Mouse (Mus musculus) liver, embryonic 14.5 days (tissue): ENCODE results near the gene Cspg4. TPM values are rescaled to one million over a fixed set of nuclear protein-coding genes. Genes with fewer than 3 reads are reported as not detected.

ENCODE experiments used
- ATAC-seq: fragments of 200-750 bp; cut with Nextera tagmentation; 2 replicates; pipeline ENCODE4 v1.8.0; 2017; ENCODE audit warnings: moderate number of reproducible peaks, mild to moderate bottlenecking, moderate library complexity; ENCODE audit not compliant: insufficient read depth
- DNase-seq, 3 experiments: peaks; one replicate each; pipeline ENCODE4 v3.0.0-alpha.2; 2012 to 2013; ENCODE audit warnings: low read depth in 3 of 3, low spot score in 3 of 3
- H3K27ac ChIP-seq: fragments of 300-500 bp; sonication (generic); 2 replicates; pipeline ENCODE4 v1.5.1; 2014; ENCODE audit warnings: moderate library complexity, mild to moderate bottlenecking, control low read depth, inconsistent platforms
- H3K27me3 ChIP-seq: fragments of 300-500 bp; sonication (generic); 2 replicates; pipeline ENCODE4 v1.6.1; 2014; ENCODE audit warnings: mild to moderate bottlenecking, low read length, moderate library complexity; ENCODE audit not compliant: control insufficient read depth, insufficient read depth
- H3K36me3 ChIP-seq: fragments of 300-500 bp; sonication (generic); replicated peaks from 2 replicates; pipeline ENCODE4 v1.6.1; 2014; ENCODE audit warnings: low read depth; ENCODE audit not compliant: control insufficient read depth, insufficient read depth
- H3K4me1 ChIP-seq, 2 experiments: fragments of 200-500 bp in 1 of 2; fragments of 300-500 bp in 1 of 2; sonication (generic) in 1 of 2; replicated peaks; 2 replicates each; pipeline ENCODE4 v1.6.1; 2012 to 2014; ENCODE audit warnings: antibody characterized with exemption in 1 of 2, inconsistent platforms in 1 of 2, low read length in 1 of 2; ENCODE audit not compliant: control insufficient read depth in 2 of 2, insufficient read depth in 2 of 2
- H3K4me2 ChIP-seq: fragments of 300-500 bp; sonication (generic); 2 replicates; pipeline ENCODE4 v1.6.1; 2014; ENCODE audit warnings: low read depth, mild to moderate bottlenecking, control low read depth, moderate library complexity
- H3K4me3 ChIP-seq, 2 experiments: fragments of 200-500 bp in 1 of 2; fragments of 300-500 bp in 1 of 2; sonication (generic) in 1 of 2; 2 replicates each; pipeline ENCODE4 v1.5.1; 2012 to 2014; ENCODE audit warnings: low read depth in 2 of 2, low read length in 2 of 2, mild to moderate bottlenecking in 2 of 2, control low read depth in 1 of 2, inconsistent platforms in 1 of 2, moderate library complexity in 1 of 2; ENCODE audit not compliant: insufficient read depth in 1 of 2
- H3K9ac ChIP-seq: fragments of 300-500 bp; sonication (generic); replicated peaks from 2 replicates; pipeline ENCODE4 v1.6.1; 2014; ENCODE audit warnings: mild to moderate bottlenecking, control low read depth, moderate library complexity
- H3K9me3 ChIP-seq: fragments of 300-500 bp; sonication (generic); 2 replicates; pipeline ENCODE4 v1.6.1; 2016; ENCODE audit warnings: low read length, mixed read lengths; ENCODE audit not compliant: control insufficient read depth
- CTCF ChIP-seq: IDR thresholded peaks from 2 replicates; pipeline ENCODE4 v1.5.1; 2016; ENCODE audit warnings: antibody characterized with exemption, low read depth, control low read depth
- EP300 ChIP-seq: IDR thresholded peaks from 2 replicates; pipeline ENCODE4 v1.6.1; 2016; ENCODE audit warnings: antibody characterized with exemption, low read depth
- WGBS: fragments of 180-500 bp; shearing (Covaris S2); extraction: QIAGEN DNeasy Blood & Tissue Kit; methylation state at CpG from one replicate; pipeline ENCODE4 v1.1.7; 2014; ENCODE audit not compliant: insufficient replicate concordance; 5-methylcytosine and 5-hydroxymethylcytosine counted together
- polyA plus RNA-seq, 2 experiments: library from polyadenylated mRNA; depleted of rRNA in 1 of 2; stranded (reverse) in 1 of 2; unstranded in 1 of 2; fragments of >200 nt; fragmentation: Nextera tagmentation in 1 of 2; extraction: Ambion mirVana in 1 of 2; gene quantifications; 2 replicates each; pipeline versions ENCODE4 v1.2.1 to v1.2.3; 2012 to 2014

The Cspg4 gene
- polyA plus RNA-seq, 2 experiments, result 0.08 to 0.16 TPM

DNA sequence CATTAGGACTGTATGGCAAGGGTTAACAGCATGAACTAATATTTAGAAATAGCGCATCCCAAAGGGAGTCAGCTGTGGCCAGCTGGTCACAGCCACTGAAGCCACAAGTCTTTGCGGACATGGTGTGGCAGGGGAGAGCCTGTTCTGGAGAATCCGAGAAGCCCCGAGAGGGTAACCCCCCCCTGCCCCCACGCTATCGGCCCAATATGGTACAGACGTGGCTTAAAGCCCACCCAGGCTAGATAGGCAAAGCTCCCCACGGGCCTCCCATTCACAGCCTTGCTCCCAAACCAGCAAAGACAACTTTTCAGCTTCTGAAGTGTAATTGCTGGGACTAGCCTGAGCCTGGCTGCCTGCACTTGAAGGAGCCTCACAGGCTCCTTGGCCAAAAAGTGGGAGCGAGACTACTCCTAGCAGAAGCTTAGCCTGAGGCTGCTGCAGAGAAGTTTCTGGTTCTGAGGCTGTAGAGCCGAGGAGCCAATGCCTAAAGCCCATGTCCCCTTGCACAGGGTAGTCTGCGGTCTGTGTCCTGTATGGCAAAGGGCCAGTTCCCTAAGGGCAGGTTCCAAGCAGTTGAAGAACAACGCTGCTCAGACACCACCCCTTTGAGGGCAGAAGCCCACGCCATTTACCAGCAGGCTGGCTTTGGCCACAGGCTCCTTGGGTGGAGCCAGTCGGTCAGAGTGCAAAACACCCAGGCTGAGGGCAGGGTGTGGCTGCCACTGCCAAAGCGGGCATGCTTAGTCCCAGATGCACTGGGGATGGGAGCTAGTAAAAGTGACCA, 4.2 kb upstream of the Cspg4 start:
- H3K9ac ChIP-seq, result no peak overlapping the region
- no peaks in the 10 kb centered on the region for H3K36me3 ChIP-seq
- WGBS, result 53% methylated on average over 15 of the region's 15 CpGs
- ATAC-seq (no peak), DNase-seq (no peak)
- H3K4me3 ChIP-seq, result no peak overlapping the region
- TF ChIP-seq CTCF, result no peak
- TF ChIP-seq EP300, result no peak
- H3K4me2 ChIP-seq, result no peak overlapping the region
- H3K4me1 ChIP-seq, result no peaks in the 10 kb centered on the region
- H3K27ac ChIP-seq, result no peak overlapping the region
- no peaks in the 10 kb centered on the region for H3K9me3 ChIP-seq
- no peaks in the 10 kb centered on the region; the same call in none of the 2 replicates for H3K27me3 ChIP-seq

DNA sequence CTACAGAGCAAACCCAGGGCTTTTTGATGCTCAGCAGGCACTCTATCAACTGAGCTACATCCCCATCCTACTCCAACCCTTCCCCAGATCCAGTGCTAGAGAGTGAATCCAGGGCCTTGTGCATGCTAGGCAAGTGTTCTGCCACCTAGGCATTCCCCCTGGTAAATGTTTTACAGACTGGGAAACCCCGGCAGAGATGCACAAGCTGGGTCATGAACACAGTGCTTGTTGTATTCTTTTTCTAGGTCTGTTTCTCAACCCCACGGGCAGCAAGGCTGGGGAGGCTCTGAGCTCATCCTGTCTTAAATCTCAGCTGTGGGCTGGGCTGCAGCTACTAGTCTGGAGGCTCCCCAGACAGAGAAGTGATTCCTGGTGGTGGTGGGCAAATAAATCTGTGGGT, 2.0 kb upstream of the Cspg4 start:
- no peaks in the 10 kb centered on the region for H3K36me3 ChIP-seq
- no peak overlapping the region for H3K4me2 ChIP-seq
- ATAC-seq (no peak), DNase-seq (no peak)
- no peaks in the 10 kb centered on the region for H3K9me3 ChIP-seq
- no peaks in the 10 kb centered on the region for H3K4me1 ChIP-seq
- no peaks in the 10 kb centered on the region; the same call in none of the 2 replicates for H3K27me3 ChIP-seq
- WGBS, result 48% methylated on average over 2 of the region's 2 CpGs
- no peak for TF ChIP-seq EP300
- TF ChIP-seq CTCF, result no peak
- H3K27ac ChIP-seq, result no peak overlapping the region
- no peak overlapping the region for H3K4me3 ChIP-seq
- H3K9ac ChIP-seq, result no peak overlapping the region

DNA sequence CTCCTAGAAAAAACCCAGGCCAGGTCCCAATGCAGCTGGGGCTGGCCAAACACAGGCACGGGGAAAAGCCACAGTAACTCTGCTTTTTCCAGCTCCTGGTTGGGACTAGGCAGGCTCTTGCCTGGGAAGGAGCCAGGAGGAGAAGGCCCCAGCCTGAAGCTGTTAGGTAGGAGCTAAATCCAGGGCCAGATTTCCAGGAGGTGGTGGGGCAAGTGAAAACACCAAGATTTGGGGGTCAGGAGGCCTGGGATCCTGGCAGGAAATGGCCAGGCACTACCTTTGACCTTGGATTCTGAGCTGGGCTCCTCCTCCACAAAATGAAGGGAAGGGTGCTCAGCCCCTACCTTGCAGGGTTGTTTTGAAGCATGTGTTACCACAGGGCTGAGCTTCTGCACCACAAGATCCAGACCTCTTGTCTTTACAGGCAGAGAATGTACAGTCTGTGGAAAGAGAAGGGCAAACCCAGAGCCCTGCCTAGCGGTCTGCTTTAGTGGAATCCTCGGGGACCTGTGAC, 560 bp upstream of the Cspg4 start, which contains the start of gene Odf3l1:
Gene Odf3l1, minus strand, starts transcription at position 464 of the 514 bp plus-strand sequence.
- no peaks in the 10 kb centered on the region for H3K4me1 ChIP-seq
- H3K27me3 ChIP-seq, result no peaks in the 10 kb centered on the region; the same call in none of the 2 replicates

DNA sequence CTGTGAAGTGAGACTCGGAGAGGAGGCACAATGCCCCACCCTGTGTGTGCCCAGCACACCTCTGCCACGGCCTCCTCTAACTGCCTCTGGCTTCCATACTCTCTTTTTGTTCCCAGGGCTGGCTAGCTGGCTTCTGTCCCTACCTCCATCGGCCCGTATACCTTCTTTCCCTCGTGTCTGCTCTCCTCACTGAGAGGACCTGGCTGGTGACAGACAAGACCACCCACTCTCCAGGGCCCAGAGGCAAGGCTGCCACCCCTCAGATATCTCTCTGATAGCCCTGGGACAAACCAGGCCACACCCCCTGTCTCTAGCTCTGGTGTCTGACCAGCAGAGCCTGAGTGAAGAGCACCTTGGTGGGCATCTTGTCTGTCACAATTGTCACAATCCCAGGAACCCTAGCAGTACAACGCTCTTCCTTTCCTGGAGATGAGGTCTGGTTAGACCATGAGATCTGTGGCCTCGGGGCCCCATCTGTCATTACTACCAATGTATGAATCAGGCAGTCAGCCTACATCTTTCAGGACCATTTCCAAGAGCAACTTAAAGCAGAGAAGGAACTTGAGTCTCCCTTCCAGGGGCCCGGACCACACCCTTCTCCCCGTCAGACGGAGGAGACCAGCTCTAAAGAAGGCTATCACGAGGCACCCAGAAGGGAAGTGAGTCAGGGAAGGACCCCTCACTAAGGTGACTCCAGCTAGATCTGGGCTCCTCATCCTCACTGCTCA, 1.0 kb downstream of the Cspg4 start:
- H3K9me3 ChIP-seq, result no peaks in the 10 kb centered on the region
- no peak overlapping the region for H3K4me3 ChIP-seq
- no peaks in the 10 kb centered on the region; the same call in none of the 2 replicates for H3K27me3 ChIP-seq
- no peak overlapping the region for H3K4me2 ChIP-seq
- 46% methylated on average over 11 of the region's 11 CpGs for WGBS
- no peak for DNase-seq
- no peak overlapping the region for H3K27ac ChIP-seq
- no peak for ATAC-seq
- H3K9ac ChIP-seq, result no peak overlapping the region
- no peaks in the 10 kb centered on the region for H3K4me1 ChIP-seq
- no peaks in the 10 kb centered on the region for H3K36me3 ChIP-seq
- TF ChIP-seq CTCF (no peak), EP300 (no peak)

More for the DNA sequence above, 560 bp upstream of the Cspg4 start, which contains the start of gene Odf3l1:
- Histone ChIP-seq H3K27ac (no peak within 1 kb of the TSS), H3K4me2 (peak within 1 kb of the TSS; percentile 3; the same call in 1 of the 2 replicates), H3K9me3 (no peaks in the 10 kb centered on the region), H3K4me3 (0 out of 4 replicates have a peak within 1 kb of the TSS, but pooled peaks of 1 of the 2 experiments have one; percentile 5), H3K9ac (no peak within 1 kb of the TSS), H3K36me3 (no peaks in the 10 kb centered on the region)
- ATAC-seq (no peak), DNase-seq (no peak)
- 11% methylated on average over 3 of the region's 3 CpGs for WGBS
- TF ChIP-seq EP300 (no peak), CTCF (no peak)

DNA sequence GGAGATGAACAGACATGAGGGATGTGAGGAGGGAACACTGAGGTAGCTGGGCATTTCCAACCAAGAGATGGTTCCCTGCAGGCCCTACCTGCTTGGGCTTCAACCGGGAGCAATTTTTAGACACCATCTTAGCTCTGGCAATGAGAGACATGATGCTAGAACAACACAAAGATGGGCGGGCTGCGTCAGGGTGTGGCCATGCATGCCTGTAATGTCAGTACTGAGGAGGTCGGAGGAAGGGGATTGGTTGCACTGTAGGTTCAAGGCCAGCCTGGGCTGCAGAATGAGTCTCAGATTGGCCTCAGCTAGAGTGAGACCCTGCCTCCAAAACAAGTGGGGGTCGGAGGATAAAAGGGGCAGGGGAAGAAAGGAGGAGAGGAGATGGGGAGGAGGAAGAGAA, 1.6 kb downstream of the Cspg4 start:
- no peak for DNase-seq
- TF ChIP-seq CTCF (no peak), EP300 (no peak)
- Histone ChIP-seq H3K4me3 (no peak overlapping the region), H3K4me1 (no peaks in the 10 kb centered on the region), H3K9me3 (no peaks in the 10 kb centered on the region), H3K36me3 (no peaks in the 10 kb centered on the region), H3K4me2 (no peak overlapping the region), H3K9ac (no peak overlapping the region), H3K27ac (no peak overlapping the region), H3K27me3 (no peaks in the 10 kb centered on the region; the same call in none of the 2 replicates)
- 47% methylated on average over 5 of the region's 5 CpGs for WGBS
- ATAC-seq, result no peak
